Mouse (Mus musculus): Measurements from ENCODE around the gene Dmc1. TPM values are rescaled to one million over a fixed set of nuclear protein-coding genes. Genes with fewer than 3 reads are reported as not detected.

The Dmc1 gene
- polyA plus RNA-seq (2014; fragmentation: Nextera tagmentation; extraction: Ambion mirVana) = 0.38 and 0.75 TPM in 2 replicates

GRCm38 (mm10) chr15:79604990-79605665 is at the start of gene Dmc1:
TSS of gene Dmc1 (minus strand) at chr15:79605109.
- DNase-seq (peak; percentile 35), ATAC-seq (ENCODE audit: low FRiP score, low TSS enrichment) (no peak)
- Histone ChIP-seq H3K27me3 (ENCODE audit: control insufficient read depth, insufficient read depth, low read length) (peaks cover 14% of the 10 kb centered on the region; the same call in 1 of the 2 replicates), H3K36me3 (ENCODE audit: control insufficient read depth, insufficient read depth, low read length) (no peaks in the 10 kb centered on the region), H3K4me2 (ENCODE audit: low read length) (peak within 1 kb of the TSS; percentile 38), H3K4me3 (replicated peaks; ENCODE audit: low read depth, low read length) (peak within 1 kb of the TSS; percentile 20), H3K9me3 (ENCODE audit: control insufficient read depth, low read length) (no peaks in the 10 kb centered on the region), H3K9ac (replicated peaks; ENCODE audit: low read length) (no peak within 1 kb of the TSS; the same call in 1 of the 2 replicates), H3K4me1 (ENCODE audit: control insufficient read depth, insufficient read depth, low read length) (no peaks in the 10 kb centered on the region), H3K27ac (replicated peaks; ENCODE audit: low read depth, low read length) (no peak within 1 kb of the TSS)
- 12% methylated on average over 37 of the region's 37 CpGs for WGBS

DNA sequence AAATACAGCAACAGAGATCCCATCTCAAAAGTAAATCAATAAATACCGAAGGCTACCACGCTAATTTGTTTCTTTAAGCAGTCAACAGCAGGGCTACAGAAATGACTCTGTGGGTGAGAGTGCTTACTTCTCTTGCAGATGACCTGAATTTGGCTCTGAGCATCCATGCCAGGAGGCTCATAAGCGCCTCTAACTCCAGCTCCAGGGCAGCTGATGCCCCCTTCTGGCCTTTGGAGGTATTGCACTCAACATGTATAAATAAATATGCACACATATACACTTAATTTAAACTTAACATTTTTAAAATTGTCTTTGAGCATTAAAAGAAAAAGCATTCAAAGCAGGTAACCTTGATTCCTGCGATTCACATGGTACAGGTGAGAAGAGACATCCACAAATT is 46.6 kb upstream of the Dmc1 start:
- Histone ChIP-seq H3K9me3 (ENCODE audit: control insufficient read depth, low read length) (no peaks in the 10 kb centered on the region), H3K27ac (replicated peaks; ENCODE audit: low read depth, low read length) (no peak overlapping the region), H3K9ac (replicated peaks; ENCODE audit: low read length) (no peak overlapping the region), H3K36me3 (ENCODE audit: control insufficient read depth, insufficient read depth, low read length) (peaks cover 32% of the 10 kb centered on the region), H3K4me3 (replicated peaks; ENCODE audit: low read depth, low read length) (no peak overlapping the region), H3K27me3 (ENCODE audit: control insufficient read depth, insufficient read depth, low read length) (no peaks in the 10 kb centered on the region), H3K4me1 (ENCODE audit: control insufficient read depth, insufficient read depth, low read length) (no peaks in the 10 kb centered on the region), H3K4me2 (ENCODE audit: low read length) (no peak overlapping the region)
- DNase-seq (peak; percentile 14), ATAC-seq (ENCODE audit: low FRiP score, low TSS enrichment) (no peak)
- WGBS = 76% methylated on average over 4 of the region's 4 CpGs

- H3K36me3 ChIP-seq (ENCODE audit: control insufficient read depth, insufficient read depth, low read length) = peaks cover 39% of the 10 kb centered on the region
Measured at GRCm38 (mm10) chr15:79650569-79650968, 45.7 kb upstream of the Dmc1 start.

DNA sequence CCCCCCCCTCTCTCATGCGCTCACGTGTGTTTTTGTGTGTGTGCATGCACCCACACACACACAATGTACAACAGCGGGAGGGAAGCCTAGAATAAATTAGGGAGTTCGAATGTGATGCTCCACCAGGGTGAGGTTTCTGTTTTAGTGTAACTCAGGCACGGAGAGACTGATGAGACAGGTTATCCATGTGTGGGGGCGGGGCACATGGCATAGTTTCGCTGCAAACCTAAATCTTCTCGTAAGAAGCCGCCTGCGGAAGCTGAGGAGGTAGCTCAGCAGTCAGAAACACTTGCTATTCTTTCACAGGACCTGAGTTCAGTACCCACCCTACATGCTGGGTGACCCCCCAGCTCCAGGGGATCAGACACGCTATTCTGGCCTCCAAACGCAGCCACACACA is 43.2 kb upstream of the Dmc1 start:
- no peak for ATAC-seq (ENCODE audit: low FRiP score, low TSS enrichment)
- H3K9me3 ChIP-seq (ENCODE audit: control insufficient read depth, low read length) = no peaks in the 10 kb centered on the region
- H3K27me3 ChIP-seq (ENCODE audit: control insufficient read depth, insufficient read depth, low read length) = no peaks in the 10 kb centered on the region
- no peak overlapping the region for H3K4me3 ChIP-seq (replicated peaks; ENCODE audit: low read depth, low read length)
- no peak overlapping the region for H3K9ac ChIP-seq (replicated peaks; ENCODE audit: low read length)
- DNase-seq = no peak
- H3K4me2 ChIP-seq (ENCODE audit: low read length) = no peak overlapping the region
- WGBS = 92% methylated on average over 12 of the region's 12 CpGs
- no peak overlapping the region for H3K27ac ChIP-seq (replicated peaks; ENCODE audit: low read depth, low read length)
- H3K4me1 ChIP-seq (ENCODE audit: control insufficient read depth, insufficient read depth, low read length) = no peaks in the 10 kb centered on the region
- peaks cover 50% of the 10 kb centered on the region for H3K36me3 ChIP-seq (ENCODE audit: control insufficient read depth, insufficient read depth, low read length)

More at GRCm38 (mm10) chr15:79650569-79650968, 45.7 kb upstream of the Dmc1 start:
- Histone ChIP-seq H3K9me3 (ENCODE audit: control insufficient read depth, low read length) (no peaks in the 10 kb centered on the region), H3K4me2 (ENCODE audit: low read length) (no peak overlapping the region), H3K4me3 (replicated peaks; ENCODE audit: low read depth, low read length) (no peak overlapping the region), H3K27ac (replicated peaks; ENCODE audit: low read depth, low read length) (no peak overlapping the region), H3K27me3 (ENCODE audit: control insufficient read depth, insufficient read depth, low read length) (no peaks in the 10 kb centered on the region), H3K4me1 (ENCODE audit: control insufficient read depth, insufficient read depth, low read length) (no peaks in the 10 kb centered on the region), H3K9ac (replicated peaks; ENCODE audit: low read length) (no peak overlapping the region)
- DNase-seq = peak; percentile 61
- ATAC-seq (ENCODE audit: low FRiP score, low TSS enrichment) = no peak

DNA sequence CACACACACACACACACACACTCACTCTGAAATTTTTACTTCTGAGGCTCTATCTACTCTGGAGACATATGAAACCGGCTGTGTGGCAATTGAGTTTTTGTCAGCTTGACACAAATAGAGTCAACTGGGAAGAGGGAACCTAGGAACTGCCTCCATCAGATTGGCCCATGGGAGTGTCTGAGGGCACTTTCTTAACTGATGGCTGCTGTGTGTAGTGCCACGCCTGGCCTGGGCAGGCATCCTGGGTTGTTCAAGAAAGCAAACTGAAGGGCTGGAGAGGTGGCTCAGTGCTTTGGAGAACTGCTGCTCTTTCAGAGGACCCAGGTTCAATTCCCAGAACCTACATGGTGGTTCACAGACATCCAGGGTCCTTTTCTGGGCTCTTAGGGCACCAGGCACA is 40.6 kb upstream of the Dmc1 start:
- DNase-seq = no peak
- H3K9ac ChIP-seq (replicated peaks; ENCODE audit: low read length) = no peak overlapping the region
- peaks cover 73% of the 10 kb centered on the region for H3K36me3 ChIP-seq (ENCODE audit: control insufficient read depth, insufficient read depth, low read length)
- no peak overlapping the region for H3K4me2 ChIP-seq (ENCODE audit: low read length)
- no peak overlapping the region for H3K4me3 ChIP-seq (replicated peaks; ENCODE audit: low read depth, low read length)
- H3K27me3 ChIP-seq (ENCODE audit: control insufficient read depth, insufficient read depth, low read length) = no peaks in the 10 kb centered on the region
- H3K27ac ChIP-seq (replicated peaks; ENCODE audit: low read depth, low read length) = no peak overlapping the region
- no peaks in the 10 kb centered on the region for H3K9me3 ChIP-seq (ENCODE audit: control insufficient read depth, low read length)
- no peak for ATAC-seq (ENCODE audit: low FRiP score, low TSS enrichment)
- WGBS = 90% methylated on average over 2 of the region's 2 CpGs
- H3K4me1 ChIP-seq (ENCODE audit: control insufficient read depth, insufficient read depth, low read length) = no peaks in the 10 kb centered on the region

- 78% methylated on average over 12 of the region's 12 CpGs for WGBS
- Histone ChIP-seq H3K27ac (replicated peaks; ENCODE audit: low read depth, low read length) (no peak overlapping the region), H3K4me1 (ENCODE audit: control insufficient read depth, insufficient read depth, low read length) (no peaks in the 10 kb centered on the region), H3K36me3 (ENCODE audit: control insufficient read depth, insufficient read depth, low read length) (peaks cover 74% of the 10 kb centered on the region), H3K4me3 (replicated peaks; ENCODE audit: low read depth, low read length) (no peak overlapping the region), H3K9ac (replicated peaks; ENCODE audit: low read length) (no peak overlapping the region), H3K27me3 (ENCODE audit: control insufficient read depth, insufficient read depth, low read length) (no peaks in the 10 kb centered on the region), H3K4me2 (ENCODE audit: low read length) (no peak overlapping the region), H3K9me3 (ENCODE audit: control insufficient read depth, low read length) (no peaks in the 10 kb centered on the region)
- ATAC-seq (ENCODE audit: low FRiP score, low TSS enrichment) (no peak), DNase-seq (no peak)
Measured at GRCm38 (mm10) chr15:79641135-79641817, 36.4 kb upstream of the Dmc1 start.

DNA sequence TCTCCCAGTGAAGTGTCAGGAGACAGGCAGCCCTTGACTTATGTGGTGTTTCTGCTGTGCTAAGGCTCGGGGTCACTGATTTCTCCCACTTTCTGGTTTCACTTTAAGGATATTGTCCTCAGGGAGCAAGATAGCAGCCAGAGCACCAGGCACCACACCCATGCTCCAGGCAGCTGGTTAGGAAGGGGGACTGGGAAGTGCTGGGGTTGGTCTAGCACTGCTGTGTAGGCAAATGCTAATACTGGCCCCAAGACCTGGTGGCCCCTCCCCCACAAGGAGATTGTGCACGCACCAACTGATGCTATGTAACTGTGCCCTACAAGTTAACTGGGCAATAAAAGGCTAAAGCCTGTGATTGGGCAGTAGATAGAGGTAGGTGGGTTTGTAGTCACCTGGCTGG is 25.6 kb upstream of the Dmc1 start:
- H3K9ac ChIP-seq (replicated peaks; ENCODE audit: low read length) = no peak overlapping the region
- H3K4me2 ChIP-seq (ENCODE audit: low read length) = no peak overlapping the region
- H3K4me1 ChIP-seq (ENCODE audit: control insufficient read depth, insufficient read depth, low read length) = no peaks in the 10 kb centered on the region
- 73% methylated on average over 2 of the region's 2 CpGs for WGBS
- no peak for DNase-seq
- H3K36me3 ChIP-seq (ENCODE audit: control insufficient read depth, insufficient read depth, low read length) = peaks cover 87% of the 10 kb centered on the region
- no peak overlapping the region for H3K27ac ChIP-seq (replicated peaks; ENCODE audit: low read depth, low read length)
- H3K9me3 ChIP-seq (ENCODE audit: control insufficient read depth, low read length) = no peaks in the 10 kb centered on the region
- H3K27me3 ChIP-seq (ENCODE audit: control insufficient read depth, insufficient read depth, low read length) = no peaks in the 10 kb centered on the region
- H3K4me3 ChIP-seq (replicated peaks; ENCODE audit: low read depth, low read length) = no peak overlapping the region
- no peak for ATAC-seq (ENCODE audit: low FRiP score, low TSS enrichment)

DNA sequence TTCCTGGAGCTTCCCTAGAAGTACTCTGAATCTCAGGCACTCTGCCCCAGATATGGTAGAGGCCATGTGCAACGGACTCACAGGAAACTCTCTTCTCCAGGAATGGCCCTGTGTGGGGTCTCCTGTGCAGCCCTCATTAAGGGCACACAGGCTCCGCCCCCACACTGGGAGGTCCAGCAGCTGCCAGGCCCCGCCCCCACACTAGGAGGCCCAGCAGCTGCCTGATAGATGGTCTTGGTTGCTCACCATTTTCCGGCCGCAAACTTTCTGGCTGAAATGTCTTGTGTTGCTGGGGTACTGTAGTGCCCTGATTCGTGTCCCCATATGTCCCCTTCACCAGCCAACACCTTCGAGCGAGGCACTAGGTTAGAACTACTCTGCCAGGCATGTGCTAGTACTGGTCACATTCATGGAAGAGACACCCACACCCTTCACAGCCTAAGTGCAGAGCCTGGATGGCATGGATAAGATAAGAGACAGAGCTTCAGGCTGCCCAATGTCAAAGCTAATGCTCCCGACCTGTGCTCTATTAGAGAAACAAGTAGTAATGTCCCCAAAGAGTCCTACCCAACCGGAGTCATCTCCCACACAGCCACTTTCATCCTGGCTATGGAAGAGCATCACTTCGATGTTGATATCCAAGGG is 15.0 kb upstream of the Dmc1 start:
- Histone ChIP-seq H3K27ac (replicated peaks; ENCODE audit: low read depth, low read length) (no peak overlapping the region), H3K27me3 (ENCODE audit: control insufficient read depth, insufficient read depth, low read length) (no peaks in the 10 kb centered on the region), H3K9me3 (ENCODE audit: control insufficient read depth, low read length) (no peaks in the 10 kb centered on the region), H3K4me2 (ENCODE audit: low read length) (no peak overlapping the region), H3K4me3 (replicated peaks; ENCODE audit: low read depth, low read length) (no peak overlapping the region), H3K9ac (replicated peaks; ENCODE audit: low read length) (no peak overlapping the region), H3K36me3 (ENCODE audit: control insufficient read depth, insufficient read depth, low read length) (peaks cover 90% of the 10 kb centered on the region), H3K4me1 (ENCODE audit: control insufficient read depth, insufficient read depth, low read length) (no peaks in the 10 kb centered on the region)
- ATAC-seq (ENCODE audit: low FRiP score, low TSS enrichment) = no peak
- DNase-seq = no peak
- WGBS = 84% methylated on average over 11 of the region's 11 CpGs

All from midbrain, embryonic 14.5 days (tissue).